Mouse (Mus musculus) brain, embryonic 18.5 days (tissue): ENCODE measurements around the gene Duoxa1.
A peak's percentile ranks its signal among the peaks of the same experiment; 100 is the strongest.
"Not testable (repeated sequence)": the region's sequence is repeated elsewhere in the genome, so short reads cannot be mapped to it uniquely, and the experiment has no call there.

Experiments
- DNase-seq: peaks from one replicate; pipeline ENCODE4 v3.0.0-alpha.2; 2012; ENCODE audit warnings: low read depth, low spot score

Gene Duoxa1

GRCm38 (mm10) chr2:122330317-122330716, 16.8 kb upstream of the Duoxa1 start:
- not testable (repeated sequence) for DNase-seq

GRCm38 (mm10) chr2:122327986-122328385, 14.5 kb upstream of the Duoxa1 start:
- DNase-seq: no peak

- no peak for DNase-seq
Observed at GRCm38 (mm10) chr2:122325361-122325760, 11.8 kb upstream of the Duoxa1 start.

- no peak for DNase-seq
Observed at GRCm38 (mm10) chr2:122324586-122324985, 11.1 kb upstream of the Duoxa1 start.

- DNase-seq: no peak
Observed at GRCm38 (mm10) chr2:122323960-122324359, 10.4 kb upstream of the Duoxa1 start.

GRCm38 (mm10) chr2:122317384-122317783, 3.9 kb upstream of the Duoxa1 start:
- no peak for DNase-seq

GRCm38 (mm10) chr2:122315372-122315771, 1.8 kb upstream of the Duoxa1 start, which contains the start of gene Duox1:
Gene Duox1 (plus strand): TSS chr2:122315672.
- DNase-seq: no peak

GRCm38 (mm10) chr2:122312722-122313417, 660 bp downstream of the Duoxa1 start:
- DNase-seq: no peak

- DNase-seq: no peak
Observed at GRCm38 (mm10) chr2:122311561-122311960, 2.0 kb downstream of the Duoxa1 start.

- no peak for DNase-seq
Observed at GRCm38 (mm10) chr2:122309647-122310046, 3.9 kb downstream of the Duoxa1 start.

GRCm38 (mm10) chr2:122306184-122306583, 7.3 kb downstream of the Duoxa1 start:
- no peak for DNase-seq

- DNase-seq: no peak
Observed at GRCm38 (mm10) chr2:122305097-122305892, 8.2 kb downstream of the Duoxa1 start.

- no peak for DNase-seq
Observed at GRCm38 (mm10) chr2:122304544-122304943, 9.0 kb downstream of the Duoxa1 start.

- peak; percentile 54 for DNase-seq
Observed at GRCm38 (mm10) chr2:122302574-122303241, 10.8 kb downstream of the Duoxa1 start.

GRCm38 (mm10) chr2:122301921-122302573, 11.5 kb downstream of the Duoxa1 start:
- DNase-seq: no peak

- DNase-seq: no peak
Observed at GRCm38 (mm10) chr2:122301081-122301920, 12.2 kb downstream of the Duoxa1 start.

GRCm38 (mm10) chr2:122300656-122301020, 12.9 kb downstream of the Duoxa1 start:
- DNase-seq: no peak

GRCm38 (mm10) chr2:122299911-122300655, 13.4 kb downstream of the Duoxa1 start:
- no peak for DNase-seq

- DNase-seq: no peak
Observed at GRCm38 (mm10) chr2:122298596-122299490, 14.7 kb downstream of the Duoxa1 start, which contains the start of gene Duoxa2. Gene Duoxa2 (plus strand): TSS chr2:122298900.
